Mouse (Mus musculus) liver, embryonic 11.5 days (tissue): ENCODE results near the gene Mcrip2. TPM values are rescaled to one million over a fixed set of nuclear protein-coding genes. Genes with fewer than 3 reads are reported as not detected.
A peak's percentile ranks its signal among the peaks of the same experiment; 100 is the strongest.
"Not testable (repeated sequence)": the region's sequence is repeated elsewhere in the genome, so short reads cannot be mapped to it uniquely, and the experiment has no call there.

Experiments used
- ATAC-seq: fragments of 200-750 bp; cut with Nextera tagmentation; replicated peaks from 2 replicates; pipeline ENCODE4 v1.8.0; 2017; ENCODE audit warnings: moderate number of reproducible peaks, mild to moderate bottlenecking, moderate TSS enrichment, moderate library complexity; ENCODE audit not compliant: low FRiP score
- DNase-seq: peaks from one replicate; pipeline ENCODE4 v3.0.0-alpha.2; 2017; ENCODE audit warnings: low spot score
- H3K27ac ChIP-seq: fragments of 300-500 bp; sonication (generic); 2 replicates; pipeline ENCODE4 v1.5.1; 2014; ENCODE audit warnings: mild to moderate bottlenecking, low read depth, low read length, control low read depth
- H3K27me3 ChIP-seq: fragments of 300-500 bp; sonication (generic); replicated peaks from 2 replicates; pipeline ENCODE4 v1.6.1; 2014; ENCODE audit warnings: low read length, mixed read lengths; ENCODE audit not compliant: control insufficient read depth, insufficient read depth
- H3K36me3 ChIP-seq: fragments of 300-500 bp; sonication (generic); 2 replicates; pipeline ENCODE4 v1.6.1; 2014; ENCODE audit warnings: mild to moderate bottlenecking, low read length, moderate library complexity, mixed read lengths; ENCODE audit not compliant: control insufficient read depth, insufficient read depth
- H3K4me1 ChIP-seq: fragments of 300-500 bp; sonication (generic); replicated peaks from 2 replicates; pipeline ENCODE4 v1.6.1; 2014; ENCODE audit warnings: low read length, mixed read lengths; ENCODE audit not compliant: control insufficient read depth, insufficient read depth
- H3K4me2 ChIP-seq: fragments of 300-500 bp; sonication (generic); 2 replicates; pipeline ENCODE4 v1.6.1; 2014; ENCODE audit warnings: mild to moderate bottlenecking, control low read depth, moderate library complexity
- H3K4me3 ChIP-seq: fragments of 300-500 bp; sonication (generic); 2 replicates; pipeline ENCODE4 v1.5.1; 2014; ENCODE audit warnings: low read depth, low read length, control low read depth
- H3K9ac ChIP-seq: fragments of 300-500 bp; sonication (generic); 2 replicates; pipeline ENCODE4 v1.6.1; 2014; ENCODE audit warnings: low read depth, low read length, control low read depth
- H3K9me3 ChIP-seq: fragments of 300-500 bp; sonication (generic); 2 replicates; pipeline ENCODE4 v1.6.1; 2016; ENCODE audit warnings: low read length, inconsistent platforms, mixed read lengths; ENCODE audit not compliant: control insufficient read depth
- WGBS: fragments of 180-500 bp; shearing (Covaris S2); extraction: QIAGEN DNeasy Blood & Tissue Kit; methylation state at CpG from one replicate; pipeline ENCODE4 v1.1.7; 2014; 5-methylcytosine and 5-hydroxymethylcytosine counted together
- polyA plus RNA-seq: library from polyadenylated mRNA; unstranded; fragments of >200 nt; fragmentation: Nextera tagmentation; extraction: Ambion mirVana; gene quantifications from 2 replicates; pipeline ENCODE4 v1.2.1, GENCODE M21; 2014

Mcrip2 gene
- polyA plus RNA-seq, 1 experiment from 2014 or later, result 110 TPM

DNA sequence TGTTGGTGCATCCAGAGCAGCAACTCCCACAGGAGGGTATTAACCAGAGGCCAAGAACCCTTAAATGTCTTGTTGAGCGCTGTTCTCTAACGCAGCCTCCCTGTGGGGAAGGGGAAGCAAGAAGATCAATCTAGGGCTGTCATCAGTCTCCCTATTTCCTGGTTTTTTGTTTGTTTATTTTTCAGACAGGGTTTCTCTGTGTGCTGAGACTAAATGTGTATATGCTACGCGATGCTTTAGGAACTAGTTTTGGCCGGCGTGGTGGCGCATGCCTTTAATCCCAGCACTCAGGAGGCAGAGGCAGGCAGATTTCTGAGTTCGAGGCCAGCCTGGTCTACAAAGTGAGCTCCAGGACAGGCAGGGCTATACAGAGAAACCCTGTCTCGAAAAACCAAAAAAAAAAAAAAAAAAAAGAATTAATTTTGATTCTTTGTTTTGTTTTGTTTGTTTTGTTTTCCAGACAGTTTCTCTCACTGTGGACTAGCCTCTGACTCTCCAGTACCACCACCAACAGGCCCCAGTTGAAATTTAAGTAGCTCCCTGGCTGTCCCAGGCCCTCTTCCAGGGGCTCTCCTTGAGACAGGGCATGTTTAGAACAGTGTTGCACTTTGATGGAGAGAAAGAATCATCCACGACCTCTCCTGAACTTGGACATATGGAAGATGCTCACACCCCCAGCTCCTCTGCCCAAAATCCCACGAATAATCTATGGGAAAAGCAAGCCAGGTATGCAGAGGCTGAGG is 5.0 kb upstream of the Mcrip2 start:
- Histone ChIP-seq H3K36me3 (no peaks in the 10 kb centered on the region), H3K27ac (0 out of 2 replicates have a peak overlapping the region, but pooled peaks have one; percentile 51), H3K4me2 (peak overlapping the region; percentile 88), H3K4me3 (peak overlapping the region; percentile 73), H3K27me3 (no peaks in the 10 kb centered on the region), H3K9me3 (no peaks in the 10 kb centered on the region), H3K9ac (no peak overlapping the region), H3K4me1 (peaks cover 26% of the 10 kb centered on the region)
- ATAC-seq (no peak), DNase-seq (no peak)
- WGBS, result 79% methylated on average over 11 of the region's 11 CpGs

DNA sequence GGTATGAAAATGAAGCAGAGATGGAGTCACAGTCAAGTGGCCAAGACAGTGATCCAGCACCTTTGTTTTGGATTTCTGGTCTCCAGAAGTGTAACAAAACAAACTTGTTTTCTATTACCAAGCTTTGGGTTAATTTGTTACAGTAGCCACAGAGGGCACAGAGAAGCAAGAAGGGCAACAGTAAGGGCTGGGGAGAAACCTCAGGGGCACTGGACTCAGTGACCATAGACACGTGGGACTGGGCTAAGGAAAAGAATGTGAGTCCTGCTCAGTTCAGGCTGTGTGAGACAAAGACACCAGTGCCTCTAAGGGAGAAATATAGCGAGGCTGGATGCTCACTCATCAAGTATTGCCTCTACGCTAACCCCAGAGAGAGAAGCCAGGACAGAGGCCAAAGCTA is 4.1 kb upstream of the Mcrip2 start:
- Histone ChIP-seq H3K9ac (no peak overlapping the region), H3K4me1 (peaks cover 31% of the 10 kb centered on the region), H3K9me3 (no peaks in the 10 kb centered on the region), H3K4me2 (no peak overlapping the region), H3K27me3 (no peaks in the 10 kb centered on the region), H3K4me3 (no peak overlapping the region), H3K36me3 (no peaks in the 10 kb centered on the region), H3K27ac (no peak overlapping the region)
- WGBS, result 83% methylated on average over 3 of the region's 3 CpGs
- no peak for ATAC-seq
- DNase-seq, result no peak

DNA sequence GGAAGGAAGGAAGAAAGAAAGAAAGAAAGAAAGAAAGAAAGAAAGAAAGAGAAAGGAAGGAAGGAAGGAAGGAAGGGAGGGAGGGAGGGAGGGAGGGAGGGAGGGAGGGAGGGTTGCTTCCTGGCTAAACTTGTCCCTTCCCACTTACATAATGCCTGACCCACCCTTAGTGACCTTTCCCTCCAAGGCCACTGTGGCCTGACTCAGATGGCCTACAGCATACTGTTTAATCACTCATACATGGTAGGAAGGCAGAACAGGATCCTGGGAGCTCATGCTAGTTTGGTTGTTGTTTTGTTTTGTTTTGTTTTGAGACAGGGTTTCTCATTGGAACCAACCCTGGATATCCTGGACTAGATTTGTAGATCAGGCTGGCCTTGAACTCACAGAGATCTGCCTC is 3.0 kb upstream of the Mcrip2 start:
- not testable (repeated sequence) for H3K27me3 ChIP-seq, H3K9ac ChIP-seq, H3K4me3 ChIP-seq, H3K36me3 ChIP-seq, DNase-seq, H3K27ac ChIP-seq, H3K4me2 ChIP-seq, ATAC-seq, H3K9me3 ChIP-seq
- peaks cover 28% of the 10 kb centered on the region for H3K4me1 ChIP-seq

- Histone ChIP-seq H3K4me2 (no peak overlapping the region), H3K4me1 (peaks cover 20% of the 10 kb centered on the region), H3K9ac (no peak overlapping the region), H3K27ac (no peak overlapping the region), H3K27me3 (no peaks in the 10 kb centered on the region), H3K36me3 (peaks cover 4% of the 10 kb centered on the region; the same call in 1 of the 2 replicates), H3K9me3 (no peaks in the 10 kb centered on the region), H3K4me3 (no peak overlapping the region)
- no peak for DNase-seq
- no peak for ATAC-seq
- 84% methylated on average over 2 of the region's 2 CpGs for WGBS
Measured at GRCm38 (mm10) chr17:25869954-25870353, 1.4 kb upstream of the Mcrip2 start.

GRCm38 (mm10) chr17:25869498-25869897 is 934 bp upstream of the Mcrip2 start:
- Histone ChIP-seq H3K36me3 (peaks cover 4% of the 10 kb centered on the region; the same call in 1 of the 2 replicates), H3K27me3 (no peaks in the 10 kb centered on the region), H3K9ac (no peak overlapping the region), H3K4me1 (peaks cover 20% of the 10 kb centered on the region), H3K27ac (no peak overlapping the region), H3K9me3 (no peaks in the 10 kb centered on the region), H3K4me2 (no peak overlapping the region; the same call in 1 of the 2 replicates), H3K4me3 (no peak overlapping the region)
- 85% methylated on average over 8 of the region's 8 CpGs for WGBS
- no peak for DNase-seq
- ATAC-seq, result no peak

DNA sequence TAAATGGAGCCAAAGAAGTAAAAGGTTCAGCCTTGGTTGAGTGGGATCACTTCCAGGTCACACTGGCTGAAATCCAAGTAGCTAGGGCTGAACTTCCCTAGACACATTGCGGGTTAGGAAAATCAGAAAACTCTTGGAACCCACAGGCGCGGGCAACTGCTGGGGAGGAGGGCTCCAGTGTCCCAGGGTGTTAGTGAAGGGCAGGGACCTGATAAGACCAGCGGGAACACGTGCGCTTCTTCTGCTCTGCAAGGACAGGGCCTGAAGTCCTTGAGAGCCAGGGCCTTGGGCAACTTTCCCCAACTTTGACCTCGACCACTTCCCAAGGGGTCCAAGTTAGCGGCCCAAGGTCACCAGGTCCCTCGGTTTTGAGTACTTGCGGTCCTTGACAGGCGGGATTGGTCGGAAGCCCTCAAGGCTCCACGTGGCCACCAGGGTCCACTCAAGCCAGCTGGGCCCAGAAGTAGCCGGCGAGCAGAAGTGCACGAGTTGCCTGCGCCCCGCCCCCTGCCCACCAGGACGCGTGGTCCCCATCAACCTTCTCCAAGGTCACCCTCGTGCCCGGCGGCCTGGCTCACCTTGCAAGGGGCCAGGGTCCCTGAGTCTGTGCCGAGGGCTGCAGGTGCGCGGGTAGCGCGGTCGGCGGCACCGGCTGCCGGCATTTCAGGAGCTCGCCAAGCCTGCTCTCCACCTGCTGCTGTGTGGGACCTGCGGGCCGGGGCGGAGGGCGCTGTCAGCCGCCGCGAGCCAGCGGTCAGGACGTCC is 546 bp downstream of the Mcrip2 start:
- WGBS, result under 1% methylated on average over 42 of the region's 42 CpGs
- Histone ChIP-seq H3K4me1 (peaks cover 14% of the 10 kb centered on the region), H3K36me3 (peaks cover 8% of the 10 kb centered on the region; the same call in 1 of the 2 replicates), H3K9ac (peak overlapping the region; percentile 82), H3K4me3 (peak overlapping the region; percentile 86), H3K4me2 (peak overlapping the region; percentile 93), H3K27me3 (no peaks in the 10 kb centered on the region), H3K27ac (peak overlapping the region; percentile 70), H3K9me3 (no peaks in the 10 kb centered on the region)
- ATAC-seq (peak; percentile 68), DNase-seq (peak; percentile 73)

DNA sequence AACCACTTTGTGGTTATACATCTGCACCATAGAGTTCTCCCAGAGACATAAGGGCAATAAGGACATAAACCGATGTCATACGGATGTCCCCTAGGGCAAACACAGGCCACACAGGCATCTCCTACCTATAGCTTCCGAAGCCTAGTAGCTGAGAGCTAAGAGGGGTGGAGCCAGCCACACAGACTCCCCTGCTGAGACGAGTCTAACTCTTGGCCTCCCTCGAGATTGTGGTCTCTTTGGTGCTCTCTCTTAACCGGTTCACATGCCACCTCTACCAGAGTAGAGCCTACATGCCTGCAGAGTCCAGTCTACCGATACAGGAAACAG is 1.1 kb downstream of the Mcrip2 start:
- WGBS, result 10% methylated on average over 7 of the region's 7 CpGs
- Histone ChIP-seq H3K4me1 (peaks cover 15% of the 10 kb centered on the region), H3K36me3 (peaks cover 9% of the 10 kb centered on the region; the same call in 1 of the 2 replicates), H3K27ac (peak overlapping the region; percentile 70), H3K4me3 (peak overlapping the region; percentile 86), H3K9me3 (no peaks in the 10 kb centered on the region), H3K27me3 (no peaks in the 10 kb centered on the region), H3K9ac (peak overlapping the region; percentile 82), H3K4me2 (peak overlapping the region; percentile 93)
- DNase-seq (no peak), ATAC-seq (peak; percentile 64)

DNA sequence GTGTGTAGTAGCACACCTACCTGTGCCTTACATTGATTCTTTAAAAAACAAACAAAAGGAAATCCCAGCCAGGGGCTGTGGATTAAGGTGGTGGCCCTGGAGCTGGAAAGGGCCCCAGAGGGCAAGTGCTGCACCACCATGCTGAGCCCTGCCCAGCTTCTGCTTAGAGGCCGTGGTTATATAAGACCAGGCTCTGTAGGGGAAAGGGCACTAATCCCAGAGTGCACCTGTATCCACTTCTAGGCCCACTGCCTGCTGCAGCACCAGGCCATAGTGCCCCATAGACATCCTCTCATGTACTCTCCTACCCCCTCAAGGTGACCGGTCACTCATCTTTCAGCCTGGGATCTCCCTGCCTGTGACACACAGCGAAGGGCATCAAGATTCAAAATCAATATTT is 2.4 kb downstream of the Mcrip2 start:
- H3K4me2 ChIP-seq, result peak overlapping the region; percentile 9; the same call in 1 of the 2 replicates
- H3K4me1 ChIP-seq, result peaks cover 24% of the 10 kb centered on the region
- 95% methylated on average over 3 of the region's 3 CpGs for WGBS
- DNase-seq (no peak), ATAC-seq (no peak)
- H3K9me3 ChIP-seq, result no peaks in the 10 kb centered on the region
- no peaks in the 10 kb centered on the region for H3K27me3 ChIP-seq
- no peak overlapping the region for H3K27ac ChIP-seq
- peaks cover 9% of the 10 kb centered on the region; the same call in 1 of the 2 replicates for H3K36me3 ChIP-seq
- H3K9ac ChIP-seq, result no peak overlapping the region
- H3K4me3 ChIP-seq, result no peak overlapping the region; the same call in 1 of the 2 replicates
